Mouse (Mus musculus): ENCODE measurements around the gene Lrpap1. TPM values are rescaled to one million over a fixed set of nuclear protein-coding genes. Genes with fewer than 3 reads are reported as not detected.
A peak's percentile ranks its signal among the peaks of the same experiment; 100 is the strongest.

The Lrpap1 gene
- polyA plus RNA-seq, 1 experiment from 2014 or later: 119 TPM

GRCm38 (mm10) chr5:35138183-35138611 lies 32.6 kb upstream of the Lrpap1 start:
- 89% methylated on average over 11 of the region's 11 CpGs for WGBS
- Histone ChIP-seq H3K4me1 (0 out of 2 replicates have a peak, but pooled peaks cover 4% of the 10 kb centered on the region), H3K9ac (no peak overlapping the region), H3K4me2 (replicated peaks) (no peak overlapping the region), H3K9me3 (no peaks in the 10 kb centered on the region), H3K27ac (no peak overlapping the region), H3K36me3 (no peaks in the 10 kb centered on the region), H3K4me3 (no peak overlapping the region), H3K27me3 (replicated peaks) (no peaks in the 10 kb centered on the region)
- ATAC-seq (ENCODE audit: low FRiP score, low read depth): no peak

- no peaks in the 10 kb centered on the region for H3K36me3 ChIP-seq
- H3K27ac ChIP-seq: no peak overlapping the region
- H3K4me3 ChIP-seq: no peak overlapping the region
- 75% methylated on average over 13 of the region's 13 CpGs for WGBS
- H3K9me3 ChIP-seq: no peaks in the 10 kb centered on the region
- H3K4me2 ChIP-seq (replicated peaks): no peak overlapping the region
- no peak for ATAC-seq (ENCODE audit: low FRiP score, low read depth)
- no peaks in the 10 kb centered on the region for H3K27me3 ChIP-seq (replicated peaks)
- H3K4me1 ChIP-seq: 0 out of 2 replicates have a peak, but pooled peaks cover 4% of the 10 kb centered on the region
- H3K9ac ChIP-seq: no peak overlapping the region
Measured at GRCm38 (mm10) chr5:35137510-35138182, 32.1 kb upstream of the Lrpap1 start.

GRCm38 (mm10) chr5:35135903-35136302 lies 30.3 kb upstream of the Lrpap1 start:
- WGBS: 77% methylated on average over 5 of the region's 5 CpGs
- Histone ChIP-seq H3K36me3 (no peaks in the 10 kb centered on the region), H3K9me3 (no peaks in the 10 kb centered on the region)

GRCm38 (mm10) chr5:35134286-35134685 lies 28.7 kb upstream of the Lrpap1 start:
- 67% methylated on average over 3 of the region's 3 CpGs for WGBS
- Histone ChIP-seq H3K36me3 (no peaks in the 10 kb centered on the region), H3K4me1 (0 out of 2 replicates have a peak, but pooled peaks cover 4% of the 10 kb centered on the region), H3K9me3 (no peaks in the 10 kb centered on the region), H3K4me3 (no peak overlapping the region), H3K9ac (no peak overlapping the region), H3K27me3 (replicated peaks) (no peaks in the 10 kb centered on the region), H3K27ac (no peak overlapping the region), H3K4me2 (replicated peaks) (no peak overlapping the region)
- no peak for ATAC-seq (ENCODE audit: low FRiP score, low read depth)

More at GRCm38 (mm10) chr5:35135903-35136302, 30.3 kb upstream of the Lrpap1 start:
- Histone ChIP-seq H3K27ac (no peak overlapping the region), H3K4me1 (0 out of 2 replicates have a peak, but pooled peaks cover 4% of the 10 kb centered on the region), H3K9ac (no peak overlapping the region), H3K4me3 (no peak overlapping the region), H3K27me3 (replicated peaks) (no peaks in the 10 kb centered on the region), H3K4me2 (replicated peaks) (no peak overlapping the region)
- ATAC-seq (ENCODE audit: low FRiP score, low read depth): no peak

- H3K4me3 ChIP-seq: no peak overlapping the region
- no peak for ATAC-seq (ENCODE audit: low FRiP score, low read depth)
- WGBS: 91% methylated on average over 4 of the region's 4 CpGs
Measured at GRCm38 (mm10) chr5:35133468-35133867, 27.9 kb upstream of the Lrpap1 start.

GRCm38 (mm10) chr5:35132278-35132980 lies 26.9 kb upstream of the Lrpap1 start:
- Histone ChIP-seq H3K4me2 (replicated peaks) (no peak overlapping the region), H3K4me1 (no peaks in the 10 kb centered on the region), H3K9ac (no peak overlapping the region), H3K36me3 (no peaks in the 10 kb centered on the region), H3K27ac (no peak overlapping the region), H3K4me3 (no peak overlapping the region), H3K9me3 (no peaks in the 10 kb centered on the region), H3K27me3 (replicated peaks) (no peaks in the 10 kb centered on the region)
- WGBS: 94% methylated on average over 9 of the region's 9 CpGs
- no peak for ATAC-seq (ENCODE audit: low FRiP score, low read depth)

More at GRCm38 (mm10) chr5:35133468-35133867, 27.9 kb upstream of the Lrpap1 start:
- 0 out of 2 replicates have a peak, but pooled peaks cover 4% of the 10 kb centered on the region for H3K4me1 ChIP-seq
- H3K27me3 ChIP-seq (replicated peaks): no peaks in the 10 kb centered on the region
- no peak overlapping the region for H3K4me2 ChIP-seq (replicated peaks)
- H3K36me3 ChIP-seq: no peaks in the 10 kb centered on the region
- H3K9me3 ChIP-seq: no peaks in the 10 kb centered on the region
- H3K9ac ChIP-seq: no peak overlapping the region
- H3K27ac ChIP-seq: no peak overlapping the region

- 0 out of 2 replicates have a peak, but pooled peaks have one; percentile 33 for ATAC-seq (ENCODE audit: low FRiP score, low read depth)
- 6% methylated on average over 7 of the region's 7 CpGs for WGBS
- no peaks in the 10 kb centered on the region for H3K4me1 ChIP-seq
- H3K4me3 ChIP-seq: no peak overlapping the region
- H3K27me3 ChIP-seq (replicated peaks): no peaks in the 10 kb centered on the region
- H3K27ac ChIP-seq: no peak overlapping the region
- H3K36me3 ChIP-seq: no peaks in the 10 kb centered on the region
- no peak overlapping the region for H3K4me2 ChIP-seq (replicated peaks)
- no peaks in the 10 kb centered on the region for H3K9me3 ChIP-seq
- no peak overlapping the region for H3K9ac ChIP-seq
Measured at GRCm38 (mm10) chr5:35131773-35132172, 26.2 kb upstream of the Lrpap1 start.

- H3K4me1 ChIP-seq: no peaks in the 10 kb centered on the region
- no peak overlapping the region for H3K27ac ChIP-seq
- 40% methylated on average over 1 of the region's 1 CpGs for WGBS
- ATAC-seq (ENCODE audit: low FRiP score, low read depth): no peak
- H3K9ac ChIP-seq: no peak overlapping the region
- no peak overlapping the region for H3K4me3 ChIP-seq
- no peaks in the 10 kb centered on the region for H3K27me3 ChIP-seq (replicated peaks)
- no peaks in the 10 kb centered on the region for H3K9me3 ChIP-seq
- no peak overlapping the region for H3K4me2 ChIP-seq (replicated peaks)
- H3K36me3 ChIP-seq: no peaks in the 10 kb centered on the region
Measured at GRCm38 (mm10) chr5:35131237-35131636, 25.7 kb upstream of the Lrpap1 start.

- Histone ChIP-seq H3K36me3 (no peaks in the 10 kb centered on the region), H3K4me1 (no peaks in the 10 kb centered on the region), H3K9ac (no peak overlapping the region), H3K9me3 (no peaks in the 10 kb centered on the region), H3K4me3 (no peak overlapping the region), H3K27ac (no peak overlapping the region), H3K27me3 (replicated peaks) (no peaks in the 10 kb centered on the region), H3K4me2 (replicated peaks) (no peak overlapping the region)
- ATAC-seq (ENCODE audit: low FRiP score, low read depth): no peak
- 92% methylated on average over 7 of the region's 7 CpGs for WGBS
Measured at GRCm38 (mm10) chr5:35129767-35130191, 24.2 kb upstream of the Lrpap1 start.

- no peak for ATAC-seq (ENCODE audit: low FRiP score, low read depth)
Measured at GRCm38 (mm10) chr5:35129208-35129607, 23.6 kb upstream of the Lrpap1 start.

GRCm38 (mm10) chr5:35120024-35120423 lies 14.5 kb upstream of the Lrpap1 start:
- H3K4me3 ChIP-seq: no peak overlapping the region
- WGBS: 77% methylated on average over 8 of the region's 8 CpGs
- ATAC-seq (ENCODE audit: low FRiP score, low read depth): no peak
- no peaks in the 10 kb centered on the region for H3K4me1 ChIP-seq
- no peak overlapping the region for H3K27ac ChIP-seq
- H3K9me3 ChIP-seq: no peaks in the 10 kb centered on the region
- no peak overlapping the region for H3K4me2 ChIP-seq (replicated peaks)
- H3K36me3 ChIP-seq: no peaks in the 10 kb centered on the region
- no peaks in the 10 kb centered on the region for H3K27me3 ChIP-seq (replicated peaks)
- H3K9ac ChIP-seq: no peak overlapping the region

More at GRCm38 (mm10) chr5:35129208-35129607, 23.6 kb upstream of the Lrpap1 start:
- Histone ChIP-seq H3K27me3 (replicated peaks) (no peaks in the 10 kb centered on the region), H3K4me3 (no peak overlapping the region), H3K27ac (no peak overlapping the region), H3K9ac (no peak overlapping the region), H3K4me2 (replicated peaks) (no peak overlapping the region), H3K4me1 (no peaks in the 10 kb centered on the region), H3K9me3 (no peaks in the 10 kb centered on the region), H3K36me3 (no peaks in the 10 kb centered on the region)
- WGBS: 86% methylated on average over 16 of the region's 16 CpGs

- Histone ChIP-seq H3K4me1 (no peaks in the 10 kb centered on the region), H3K4me3 (no peak overlapping the region), H3K36me3 (no peaks in the 10 kb centered on the region), H3K9me3 (no peaks in the 10 kb centered on the region), H3K27me3 (replicated peaks) (no peaks in the 10 kb centered on the region), H3K4me2 (replicated peaks) (no peak overlapping the region), H3K27ac (no peak overlapping the region), H3K9ac (no peak overlapping the region)
- ATAC-seq (ENCODE audit: low FRiP score, low read depth): no peak
- 96% methylated on average over 2 of the region's 2 CpGs for WGBS
Measured at GRCm38 (mm10) chr5:35118418-35118817, 12.9 kb upstream of the Lrpap1 start.

Data from neural tube, embryonic 12.5 days (tissue).